Mouse (Mus musculus): ENCODE measurements around the gene Bmp7. TPM values are rescaled to one million over a fixed set of nuclear protein-coding genes. Genes with fewer than 3 reads are reported as not detected.

Gene Bmp7
- total RNA-seq, 2 experiments from 2014 or later, result not detected

DNA sequence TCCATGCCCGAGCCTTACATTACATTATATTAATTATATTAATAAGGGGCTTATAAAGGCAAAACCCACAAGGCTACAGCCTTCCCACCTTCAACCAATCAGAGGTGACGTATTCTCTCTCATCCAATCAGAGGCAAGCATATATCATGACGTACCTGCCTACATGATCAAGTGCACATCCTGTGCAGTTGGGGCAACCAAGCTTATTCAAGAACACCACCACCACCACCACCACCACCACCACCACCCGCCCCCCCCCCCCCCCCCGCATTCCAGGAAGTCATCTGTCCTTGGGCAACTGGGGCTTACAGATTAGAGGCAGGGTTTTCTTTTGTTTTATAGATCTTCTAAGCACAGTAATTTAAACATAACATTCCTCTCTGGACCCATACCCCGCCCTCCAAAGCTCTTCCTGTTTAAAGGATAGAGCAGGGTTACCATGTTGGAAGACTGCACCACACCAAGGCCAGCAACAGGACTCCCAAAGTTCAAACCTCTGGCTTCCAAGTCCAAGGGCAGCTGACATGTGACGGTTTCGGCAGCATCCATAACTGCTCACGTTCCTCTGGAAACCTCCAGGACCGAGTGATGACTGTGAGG is 121.4 kb downstream of the Bmp7 start:
- ATAC-seq (replicated peaks; ENCODE audit: poor library complexity), result no peak

Other genes starting within 250 kb of the Bmp7 start
- not detected in 2 replicates for gene Spo11, start 37.4 kb upstream of the Bmp7 start, total RNA-seq (2015)
- gene Spo11, start 37.4 kb upstream of the Bmp7 start, total RNA-seq (2017), result not detected in 2 replicates
- 121 and 128 TPM in 2 replicates for gene Rae1, start 59.8 kb upstream of the Bmp7 start, total RNA-seq (2015)
- gene Rae1, start 59.8 kb upstream of the Bmp7 start, total RNA-seq (2017), result 72.9 and 76.3 TPM in 2 replicates
- gene Rbm38, start 80.2 kb upstream of the Bmp7 start, total RNA-seq (2015), result 130 and 153 TPM in 2 replicates
- 50.3 and 55.9 TPM in 2 replicates for gene Rbm38, start 80.2 kb upstream of the Bmp7 start, total RNA-seq (2017)
- gene Ctcfl, start 179.2 kb upstream of the Bmp7 start, total RNA-seq (2015), result not detected in 2 replicates
- gene Ctcfl, start 179.2 kb upstream of the Bmp7 start, total RNA-seq (2017), result not detected in 2 replicates
- gene Pck1, start 212.7 kb upstream of the Bmp7 start, total RNA-seq (2015), result not detected in 2 replicates
- gene Pck1, start 212.7 kb upstream of the Bmp7 start, total RNA-seq (2017), result not detected in 2 replicates

Measured in megakaryocyte progenitor cell, adult 5-6 weeks (primary cell).